Mouse (Mus musculus) lung, postnatal 0 days (tissue): ENCODE measurements around the gene Hoxc6.

Experiments used
- CTCF ChIP-seq: IDR thresholded peaks from 2 replicates; pipeline ENCODE4 v1.5.1; 2016; ENCODE audit warnings: antibody characterized with exemption, mild to moderate bottlenecking
- EP300 ChIP-seq: IDR thresholded peaks from 2 replicates; pipeline ENCODE4 v1.6.1; 2016; ENCODE audit warnings: antibody characterized with exemption, mild to moderate bottlenecking, control low read depth

DNA sequence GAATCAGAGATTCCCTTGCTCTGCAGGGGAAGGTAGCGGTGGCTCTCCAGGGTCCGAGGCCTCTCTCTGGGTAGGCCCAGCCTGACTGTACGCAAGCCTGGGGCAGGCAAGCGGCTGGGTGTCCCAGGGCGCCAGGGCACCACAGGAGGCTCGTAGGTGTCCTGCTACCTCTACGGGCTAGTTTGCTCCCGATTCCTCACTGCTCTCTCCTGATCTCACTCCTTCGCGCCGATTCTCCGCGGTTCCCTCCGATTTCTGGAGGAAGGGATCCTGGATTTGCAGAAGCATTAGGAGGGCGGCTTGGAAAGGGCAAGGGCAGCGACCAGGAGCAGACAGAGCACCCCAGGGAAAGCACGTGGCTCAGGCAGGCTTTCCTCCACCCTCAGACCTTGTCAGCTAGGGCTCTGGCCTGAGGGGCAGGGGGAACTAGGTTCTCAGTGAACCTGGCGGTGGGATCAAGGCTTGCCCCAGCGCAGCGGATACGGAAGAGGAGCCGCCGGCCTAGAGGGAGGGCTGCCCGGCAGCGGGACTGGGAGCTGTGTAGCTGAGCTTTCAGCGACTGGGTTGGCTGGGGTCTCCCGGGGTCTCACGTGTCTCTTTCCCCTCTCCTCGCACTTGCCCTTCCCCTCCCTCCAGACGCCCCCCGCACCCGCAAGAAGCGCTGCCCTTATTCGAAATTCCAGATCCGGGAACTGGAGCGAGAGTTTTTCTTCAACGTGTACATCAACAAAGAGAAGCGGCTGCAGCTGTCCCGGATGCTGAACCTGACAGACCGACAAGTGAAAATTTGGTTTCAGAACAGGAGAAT lies 42.0 kb upstream of the Hoxc6 start:
- TF ChIP-seq EP300 (no peak), CTCF (no peak)
